Mouse (Mus musculus) testis, adult 2 months (tissue): Measurements from ENCODE around the gene Kin. TPM values are rescaled to one million over a fixed set of nuclear protein-coding genes. Genes with fewer than 3 reads are reported as not detected.

Experiments
- H3K27ac ChIP-seq: fragments of 200-500 bp; 2 replicates; pipeline ENCODE4 v1.5.1; 2012; ENCODE audit warnings: low read depth, low read length; ENCODE audit not compliant: control insufficient read depth, insufficient read depth
- H3K27me3 ChIP-seq: fragments of 200-500 bp; 2 replicates; pipeline ENCODE4 v1.6.1; 2012; ENCODE audit warnings: mild to moderate bottlenecking, low read length, moderate library complexity; ENCODE audit not compliant: control insufficient read depth, insufficient read depth
- H3K36me3 ChIP-seq: fragments of 200-500 bp; 2 replicates; pipeline ENCODE4 v1.6.1; 2012; ENCODE audit warnings: mild to moderate bottlenecking, low read length; ENCODE audit not compliant: control insufficient read depth, insufficient read depth
- H3K4me1 ChIP-seq: fragments of 200-500 bp; 2 replicates; pipeline ENCODE4 v1.6.1; 2012; ENCODE audit warnings: low read length; ENCODE audit not compliant: control insufficient read depth, insufficient read depth
- H3K4me3 ChIP-seq: fragments of 200-500 bp; 2 replicates; pipeline ENCODE4 v1.5.1; 2012; ENCODE audit warnings: low read depth, mild to moderate bottlenecking, low read length, moderate library complexity, mixed read lengths; ENCODE audit not compliant: control insufficient read depth
- CTCF ChIP-seq: fragments of 200-500 bp; IDR thresholded peaks from 2 replicates; pipeline ENCODE4 v1.5.1; 2012; ENCODE audit warnings: low read depth, mild to moderate bottlenecking, inconsistent platforms, low read length, moderate library complexity; ENCODE audit not compliant: control insufficient read depth, insufficient read depth, insufficient replicate concordance
- POLR2A ChIP-seq: fragments of 200-500 bp; IDR thresholded peaks from 2 replicates; pipeline ENCODE4 v1.6.1; 2012; ENCODE audit warnings: low read depth, mild to moderate bottlenecking, inconsistent platforms, low read length, moderate library complexity; ENCODE audit not compliant: control insufficient read depth
- polyA plus RNA-seq: library from polyadenylated mRNA; depleted of rRNA; stranded (reverse); fragments of >200 nt; gene quantifications from 2 replicates; pipeline ENCODE4 v1.2.3, GENCODE M21; 2012; rRNA removed

Gene Kin
- polyA plus RNA-seq: 1.7 and 2.0 TPM in 2 replicates

GRCm38 (mm10) chr2:10080310-10081010, at the start of gene Kin, which contains the start of gene Atp5c1:
Kin (plus strand) TSS chr2:10080593.
Atp5c1 (minus strand) TSS chr2:10080510.
- TF ChIP-seq CTCF (peak; percentile 10; the same call in 1 of the 2 replicates), POLR2A (peak; percentile 88)
- no peaks in the 10 kb centered on the region; the same call in 1 of the 2 replicates for H3K4me1 ChIP-seq
- H3K4me3 ChIP-seq: peak within 1 kb of the TSS; percentile 94
- no peaks in the 10 kb centered on the region for H3K27me3 ChIP-seq
- no peaks in the 10 kb centered on the region for H3K36me3 ChIP-seq
- H3K27ac ChIP-seq: peak within 1 kb of the TSS; percentile 85

DNA sequence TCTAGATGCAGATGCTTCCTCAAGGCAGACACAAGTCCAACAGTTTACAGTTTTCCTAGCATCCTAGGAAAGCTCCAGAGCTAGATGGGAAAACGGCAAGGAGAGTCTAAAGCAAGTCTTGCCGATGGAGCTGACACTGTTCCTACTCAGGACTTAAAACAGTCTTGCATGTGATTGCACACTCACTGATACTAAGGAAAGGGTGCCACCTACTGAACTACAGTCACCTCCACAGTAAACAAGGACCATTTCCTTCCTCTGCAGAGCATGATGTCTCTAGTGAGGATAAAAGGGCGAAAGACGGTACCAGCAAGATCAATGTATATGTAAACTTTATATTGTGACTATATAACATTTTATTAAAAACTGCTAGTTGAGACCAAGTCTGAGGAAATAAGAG, 46.7 kb upstream of the Kin start:
- no peak overlapping the region for H3K4me3 ChIP-seq
- H3K36me3 ChIP-seq: no peaks in the 10 kb centered on the region
- no peak for TF ChIP-seq POLR2A
- TF ChIP-seq CTCF: no peak
- no peaks in the 10 kb centered on the region for H3K4me1 ChIP-seq
- no peak overlapping the region for H3K27ac ChIP-seq
- no peaks in the 10 kb centered on the region for H3K27me3 ChIP-seq

GRCm38 (mm10) chr2:10034976-10035375, 45.4 kb upstream of the Kin start:
- Histone ChIP-seq H3K27me3 (no peaks in the 10 kb centered on the region), H3K4me3 (no peak overlapping the region), H3K4me1 (no peaks in the 10 kb centered on the region), H3K27ac (no peak overlapping the region), H3K36me3 (peaks cover under 1% of the 10 kb centered on the region; the same call in 1 of the 2 replicates)
- TF ChIP-seq POLR2A (no peak), CTCF (no peak)

DNA sequence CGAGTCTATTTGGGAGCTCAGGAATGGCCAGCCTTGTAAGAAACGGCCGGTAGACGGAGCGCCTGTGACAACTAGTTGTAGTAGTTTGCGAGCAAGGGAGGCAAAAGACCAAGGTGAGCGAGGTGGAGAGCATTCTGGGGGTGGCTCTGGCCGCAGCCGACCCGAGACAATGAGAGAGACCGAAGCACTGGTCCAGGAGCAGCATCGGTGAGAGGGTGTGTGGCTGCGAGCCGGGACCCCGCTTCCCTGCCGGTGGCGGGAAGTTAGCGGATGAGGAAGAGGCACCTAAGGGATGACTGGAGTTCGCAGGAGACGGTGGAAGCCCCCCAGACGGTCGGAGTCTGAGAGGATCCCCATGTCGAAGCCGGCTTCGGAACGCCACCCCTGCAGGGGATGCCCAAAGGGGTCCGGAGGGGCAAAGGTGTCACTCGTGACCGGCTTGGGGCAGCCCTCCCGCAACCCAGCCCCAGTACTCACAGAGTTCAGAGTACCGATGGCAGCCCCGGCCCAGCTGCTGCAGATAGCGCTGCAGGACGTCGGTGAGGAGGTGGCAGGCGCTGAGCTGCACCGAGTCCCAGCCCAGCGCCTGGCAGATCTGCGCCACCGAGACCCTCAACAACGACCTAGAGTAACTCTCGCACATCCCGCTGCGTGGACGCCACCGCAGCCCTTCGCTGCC, 32.5 kb upstream of the Kin start:
- H3K4me1 ChIP-seq: no peaks in the 10 kb centered on the region; the same call in none of the 2 replicates
- no peaks in the 10 kb centered on the region for H3K36me3 ChIP-seq
- no peaks in the 10 kb centered on the region for H3K27me3 ChIP-seq
- TF ChIP-seq POLR2A: no peak
- no peak for TF ChIP-seq CTCF
- peak overlapping the region; percentile 96 for H3K4me3 ChIP-seq
- H3K27ac ChIP-seq: peak overlapping the region; percentile 19

DNA sequence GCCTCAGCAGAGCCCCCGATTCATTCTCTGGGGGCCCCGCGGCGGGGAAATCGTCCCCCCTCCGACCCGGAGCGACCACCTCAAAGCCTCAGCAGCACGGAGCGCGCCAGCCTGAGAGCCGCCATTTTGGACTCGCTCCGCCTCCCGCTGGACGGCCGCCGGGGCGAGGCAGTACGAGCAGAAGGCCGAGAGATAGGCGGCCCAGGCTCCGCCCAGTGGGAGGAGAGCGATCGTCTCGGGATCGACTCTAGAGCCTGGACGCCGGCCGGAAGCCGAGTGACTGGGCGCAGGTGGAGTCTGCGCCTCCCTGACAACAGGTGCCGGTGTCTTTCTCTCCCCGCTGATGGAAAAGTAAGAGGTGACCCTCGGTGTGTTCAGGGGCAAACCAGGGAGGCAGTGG, 31.9 kb upstream of the Kin start, which contains the start of gene Taf3:
TSS of gene Taf3 (minus strand) at position 136 of the 400 bp plus-strand sequence.
- Histone ChIP-seq H3K27me3 (no peaks in the 10 kb centered on the region), H3K4me3 (peak within 1 kb of the TSS; percentile 96), H3K36me3 (no peaks in the 10 kb centered on the region), H3K4me1 (no peaks in the 10 kb centered on the region; the same call in none of the 2 replicates), H3K27ac (peak within 1 kb of the TSS; percentile 49)
- TF ChIP-seq POLR2A: peak; percentile 86
- TF ChIP-seq CTCF: 0 out of 2 replicates have a peak, but pooled peaks have one; percentile 5

- Histone ChIP-seq H3K27me3 (no peaks in the 10 kb centered on the region), H3K27ac (no peak overlapping the region), H3K4me1 (no peaks in the 10 kb centered on the region; the same call in none of the 2 replicates), H3K4me3 (peak overlapping the region; percentile 96), H3K36me3 (no peaks in the 10 kb centered on the region)
- no peak for TF ChIP-seq POLR2A
- TF ChIP-seq CTCF: no peak
Observed at GRCm38 (mm10) chr2:10049456-10049855, 30.9 kb upstream of the Kin start.

DNA sequence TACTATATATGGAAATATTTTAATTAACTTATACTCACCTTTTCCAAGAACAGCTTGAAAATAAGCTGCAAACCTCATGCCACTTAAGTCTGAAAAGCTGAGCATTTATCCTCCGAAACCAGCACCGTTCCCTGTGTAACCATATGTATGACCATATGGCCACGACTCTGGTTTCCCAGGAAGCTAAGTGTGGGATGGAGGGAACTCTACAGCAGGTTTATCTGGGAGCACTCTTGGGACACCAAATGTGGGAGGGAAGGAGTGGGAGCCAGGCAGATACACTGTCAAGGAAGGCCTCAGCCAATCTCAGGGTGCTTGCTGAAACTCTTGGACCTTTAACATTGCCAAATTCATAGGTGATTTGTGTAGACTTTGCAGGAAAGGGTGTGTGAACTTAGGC, 29.5 kb upstream of the Kin start:
- no peak for TF ChIP-seq POLR2A
- TF ChIP-seq CTCF: no peak
- Histone ChIP-seq H3K27ac (no peak overlapping the region), H3K36me3 (no peaks in the 10 kb centered on the region; the same call in 1 of the 2 replicates), H3K27me3 (no peaks in the 10 kb centered on the region), H3K4me3 (no peak overlapping the region), H3K4me1 (no peaks in the 10 kb centered on the region; the same call in none of the 2 replicates)
